Mouse (Mus musculus): ENCODE results near the gene Nfia.

Gene Nfia

GRCm38 (mm10) chr4:97879696-97880095 lies 107.2 kb downstream of the Nfia start:
- no peak for DNase-seq

GRCm38 (mm10) chr4:97880120-97881055 lies 107.9 kb downstream of the Nfia start:
- no peak for DNase-seq

GRCm38 (mm10) chr4:97885574-97885973 lies 113.0 kb downstream of the Nfia start:
- no peak for DNase-seq

GRCm38 (mm10) chr4:97886220-97886619 lies 113.7 kb downstream of the Nfia start:
- no peak for DNase-seq

DNA sequence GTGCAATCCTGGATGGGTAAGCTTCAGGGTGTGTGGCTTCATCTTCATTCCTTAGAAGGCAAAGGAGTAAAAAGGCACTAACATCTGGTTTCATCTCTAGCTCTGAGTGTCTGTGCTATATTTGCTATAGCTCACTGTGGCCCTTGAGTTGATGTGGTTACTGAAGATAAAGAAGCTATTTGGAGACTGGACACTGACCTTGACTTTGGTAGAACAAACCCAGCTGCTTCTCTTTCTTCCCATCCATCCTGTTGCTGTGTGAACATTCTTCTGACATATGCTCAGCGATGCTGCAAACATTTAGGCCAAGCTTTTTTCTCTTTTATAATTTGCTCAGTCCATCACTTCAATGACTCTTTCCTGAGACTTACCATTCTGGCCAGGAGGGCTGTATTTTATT lies 114.7 kb downstream of the Nfia start:
- DNase-seq = no peak

GRCm38 (mm10) chr4:97891063-97891462 lies 118.5 kb downstream of the Nfia start:
- no peak for DNase-seq

DNA sequence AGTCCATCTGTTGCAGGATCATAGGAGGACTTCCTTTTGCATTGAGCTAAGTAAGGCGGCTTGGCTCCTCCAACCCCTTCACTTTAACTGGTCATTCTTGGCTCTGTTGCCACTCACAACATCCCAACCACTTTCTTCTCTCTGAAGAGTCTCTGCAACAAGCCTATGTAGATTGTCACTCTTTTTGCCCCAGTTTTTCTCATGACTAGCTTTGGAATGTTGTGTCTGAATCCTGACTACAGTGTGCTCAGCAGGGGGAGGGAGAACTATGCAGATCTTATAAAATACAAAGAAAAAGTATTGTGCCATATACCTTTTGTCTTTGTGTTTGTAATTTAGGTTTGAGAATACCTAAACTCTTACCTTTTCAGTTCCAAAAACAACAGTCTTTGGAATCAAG lies 119.1 kb downstream of the Nfia start:
- no peak for DNase-seq

DNA sequence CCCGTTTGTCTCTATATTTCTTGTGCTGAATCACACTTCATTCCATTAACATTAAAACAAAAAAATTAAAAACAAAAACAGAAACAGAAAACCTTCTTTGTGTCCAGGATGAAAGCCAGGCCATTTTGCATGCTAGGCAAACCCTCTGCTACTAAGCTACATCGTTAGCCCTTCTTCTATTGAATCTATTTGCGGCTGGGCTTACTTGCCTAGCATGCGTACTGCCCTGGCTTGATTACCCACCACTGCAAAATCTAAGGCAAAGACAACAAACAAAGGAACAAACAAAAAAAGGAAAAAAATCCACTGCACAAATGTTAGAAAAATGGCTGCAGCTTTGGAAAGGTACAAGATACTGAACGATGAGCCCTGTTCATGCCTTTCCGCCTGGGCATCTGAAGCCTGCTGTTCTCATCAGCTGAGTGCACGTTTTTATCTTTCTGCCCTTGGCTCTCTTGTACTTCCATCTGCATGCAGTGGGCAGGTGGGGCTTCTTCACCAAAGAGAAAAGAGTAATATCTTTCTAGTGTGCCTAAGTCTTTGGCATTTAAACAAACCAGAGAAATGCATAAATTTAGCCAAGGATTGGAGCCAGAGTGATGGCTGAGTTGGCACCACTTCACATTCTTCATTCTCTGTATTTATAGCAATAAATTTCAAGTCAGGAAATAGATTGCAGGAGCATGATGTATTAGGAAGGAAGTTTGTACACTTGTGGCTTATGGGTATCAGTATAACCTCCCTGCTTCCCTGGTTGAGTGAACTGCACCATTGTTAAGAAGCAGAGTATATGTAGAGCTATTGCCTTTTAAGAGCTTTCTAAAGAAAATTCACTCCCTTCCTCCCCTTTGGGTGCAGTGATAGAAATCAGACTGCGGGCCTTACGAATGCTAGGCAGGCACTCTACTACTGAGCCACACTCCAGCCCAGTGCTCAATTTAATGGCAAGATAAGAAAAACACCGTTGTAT lies 121.7 kb downstream of the Nfia start:
- DNase-seq = no peak

GRCm38 (mm10) chr4:97895940-97896339 lies 123.4 kb downstream of the Nfia start:
- no peak for DNase-seq

DNA sequence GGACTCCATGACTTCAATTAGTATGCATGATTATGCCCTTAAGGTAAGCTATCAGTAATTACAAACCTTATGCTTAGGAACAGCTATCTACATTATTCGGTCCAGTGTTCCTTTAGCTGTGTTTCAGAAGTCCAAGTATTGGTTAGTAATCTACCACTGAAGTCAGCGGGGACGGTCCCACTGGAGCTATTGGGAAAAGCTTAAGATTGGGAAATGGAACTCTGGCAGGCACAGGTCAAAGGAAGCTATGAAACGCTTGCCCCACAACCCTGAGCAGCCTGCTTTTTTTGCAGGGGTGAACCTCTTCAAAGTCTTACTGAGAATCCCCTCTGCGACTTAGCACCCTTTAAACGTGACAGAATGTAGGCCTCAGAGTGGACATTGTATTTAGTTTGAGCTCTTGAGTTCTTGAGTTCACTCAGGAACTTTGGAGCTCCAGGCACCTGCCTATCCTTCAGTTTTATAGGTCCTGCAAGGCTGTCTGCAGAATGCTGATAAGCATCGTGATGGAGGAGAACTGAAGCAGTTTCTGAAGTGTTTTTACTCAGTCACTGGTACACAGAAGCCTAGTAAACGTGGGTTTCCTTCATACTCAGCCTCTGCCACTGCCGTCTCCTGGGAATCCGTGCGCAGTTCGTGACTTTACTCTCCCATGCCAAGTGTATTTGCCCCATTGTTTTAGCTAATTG lies 127.9 kb downstream of the Nfia start:
- DNase-seq = no peak

DNA sequence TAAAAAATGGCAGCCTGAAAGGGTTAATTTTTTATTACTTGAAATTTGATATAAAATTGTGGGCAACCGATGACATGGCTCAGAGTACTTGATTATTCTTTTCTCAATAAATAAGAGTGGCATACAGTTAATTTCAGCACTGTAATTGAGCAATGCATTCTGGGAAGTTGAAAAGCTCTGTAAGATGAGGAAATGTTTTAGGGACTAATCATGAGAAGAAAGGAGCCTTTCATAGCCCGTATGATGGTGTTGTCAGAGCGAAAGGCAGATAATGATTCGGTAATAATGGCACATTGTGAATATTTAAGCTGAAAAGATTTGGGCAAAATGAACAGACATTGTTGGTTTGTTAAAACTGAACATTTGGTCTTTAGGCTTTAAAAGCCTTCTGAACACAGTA lies 133.3 kb downstream of the Nfia start:
- no peak for DNase-seq

DNA sequence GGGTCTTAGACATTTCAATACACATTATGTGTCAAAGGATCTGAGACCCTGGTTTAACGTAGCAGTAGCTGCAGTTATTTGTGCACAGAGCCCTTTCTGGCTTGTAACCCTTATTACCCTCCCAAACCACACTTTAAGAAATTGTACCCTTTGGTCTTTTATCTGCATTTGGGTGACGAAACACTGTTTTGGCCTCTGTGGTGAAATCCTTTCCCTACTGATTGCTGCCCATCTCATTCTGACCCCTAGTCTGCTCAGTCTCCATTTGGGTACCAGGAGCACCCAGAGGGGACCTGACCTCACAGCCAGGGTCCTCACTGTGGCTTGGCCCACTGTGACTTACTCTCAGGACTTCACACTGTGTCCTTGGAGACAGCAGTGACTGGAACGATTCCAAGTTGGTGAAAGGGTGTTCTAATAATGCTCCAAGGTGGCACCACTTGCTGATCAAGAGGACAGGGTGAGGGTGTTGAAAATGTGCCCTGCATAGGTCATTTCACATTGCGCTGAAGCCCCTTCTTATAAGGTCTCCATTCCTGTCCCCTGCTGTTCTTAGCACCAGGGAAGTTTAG lies 136.1 kb downstream of the Nfia start:
- DNase-seq = no peak

GRCm38 (mm10) chr4:97910115-97910776 lies 137.7 kb downstream of the Nfia start:
- DNase-seq = no peak

DNA sequence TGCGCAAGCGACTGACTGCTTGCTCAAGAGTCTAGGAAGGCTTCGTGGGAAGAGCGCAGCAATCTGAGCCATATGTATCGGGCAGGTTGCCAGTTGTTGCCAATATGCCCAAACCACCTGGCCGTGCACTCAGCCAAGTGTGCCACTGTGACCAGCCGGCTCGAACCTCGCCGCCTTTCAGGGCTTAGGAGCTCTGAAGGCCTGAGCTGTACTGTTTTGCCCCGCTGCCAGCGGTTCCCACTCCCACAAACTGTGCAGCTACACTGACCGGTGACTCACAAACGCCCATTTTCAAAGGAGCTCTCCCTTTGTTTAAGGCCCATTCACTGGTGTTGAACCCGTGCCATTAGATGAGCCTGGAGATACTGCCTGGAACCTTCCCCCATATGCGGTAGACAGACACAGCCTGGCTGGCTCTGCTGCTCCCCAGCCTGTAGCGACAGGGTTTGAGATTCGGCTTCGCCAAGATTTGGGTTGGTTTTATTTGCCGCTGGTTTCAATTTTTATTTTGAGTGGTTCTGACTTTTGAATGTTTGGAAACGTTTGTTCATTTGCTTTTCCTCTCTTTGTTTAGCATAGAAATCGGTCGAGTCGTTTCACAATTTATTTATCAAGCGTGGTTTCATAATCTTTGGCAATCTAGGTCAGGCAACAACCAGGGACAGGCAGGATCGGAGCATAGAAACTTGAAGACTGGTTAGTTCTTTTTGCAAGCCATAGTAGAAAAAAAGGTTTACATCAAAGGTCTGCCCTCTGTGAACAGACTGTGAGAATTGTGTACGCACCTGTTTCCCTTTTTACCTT lies 138.4 kb downstream of the Nfia start:
- DNase-seq = peak; percentile 46

DNA sequence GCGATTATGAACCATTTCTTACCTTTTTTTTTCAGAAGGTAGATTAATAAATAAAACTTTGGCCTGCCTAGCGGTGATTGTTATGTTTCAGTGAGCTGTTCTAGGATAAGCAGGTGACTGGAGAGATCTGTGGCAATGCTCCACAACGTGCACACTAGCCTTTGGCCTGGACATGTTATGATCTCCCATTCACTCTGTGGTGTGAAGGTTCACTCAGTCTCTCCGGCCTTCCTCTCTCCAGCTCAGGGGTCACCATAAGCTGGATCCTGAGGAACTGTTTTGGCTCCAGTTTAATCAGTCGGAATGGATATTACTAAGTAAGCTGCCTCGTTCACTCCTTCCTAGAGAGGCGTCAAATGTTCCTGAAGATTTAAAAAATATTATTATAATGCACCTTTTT lies 139.2 kb downstream of the Nfia start:
- DNase-seq = no peak

DNA sequence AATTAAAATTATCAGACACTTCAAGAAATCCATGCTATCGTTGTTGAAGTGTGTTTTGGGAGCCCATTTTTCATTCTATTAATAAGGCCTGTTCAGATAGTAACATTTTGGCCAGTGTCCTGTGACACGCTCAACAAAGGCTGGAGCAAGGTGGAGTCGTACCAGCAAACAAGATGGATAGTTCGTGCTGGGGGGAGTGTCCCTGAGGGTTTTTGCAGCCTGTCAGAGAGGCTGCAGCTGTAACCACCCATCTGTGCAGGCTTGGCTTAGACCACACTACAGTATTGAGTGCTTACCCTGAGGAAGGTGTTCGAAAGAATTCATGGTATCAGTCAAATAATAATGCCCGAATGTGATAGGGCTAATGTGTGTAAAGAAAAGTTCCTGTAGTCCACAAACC lies 139.6 kb downstream of the Nfia start:
- DNase-seq = no peak

DNA sequence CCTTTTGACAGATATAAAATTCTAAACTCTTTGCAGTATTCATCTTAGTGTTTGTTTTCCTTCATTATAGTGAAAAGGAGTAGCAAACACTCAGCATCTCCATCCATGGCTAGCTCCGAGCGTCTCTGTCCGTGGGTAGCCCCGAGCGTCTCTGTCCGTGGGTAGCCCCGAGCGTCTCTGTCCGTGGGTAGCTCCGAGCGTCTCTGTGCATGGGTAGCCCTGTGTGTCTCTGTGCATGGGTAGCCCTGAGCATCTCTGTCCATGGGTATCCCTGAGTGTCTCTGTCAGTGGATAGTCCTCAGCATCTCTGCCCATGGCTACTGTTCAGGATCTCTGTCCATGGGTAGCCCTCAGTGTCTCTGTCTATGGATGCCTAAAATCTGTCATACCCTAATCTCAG lies 140.0 kb downstream of the Nfia start:
- DNase-seq = no peak

DNA sequence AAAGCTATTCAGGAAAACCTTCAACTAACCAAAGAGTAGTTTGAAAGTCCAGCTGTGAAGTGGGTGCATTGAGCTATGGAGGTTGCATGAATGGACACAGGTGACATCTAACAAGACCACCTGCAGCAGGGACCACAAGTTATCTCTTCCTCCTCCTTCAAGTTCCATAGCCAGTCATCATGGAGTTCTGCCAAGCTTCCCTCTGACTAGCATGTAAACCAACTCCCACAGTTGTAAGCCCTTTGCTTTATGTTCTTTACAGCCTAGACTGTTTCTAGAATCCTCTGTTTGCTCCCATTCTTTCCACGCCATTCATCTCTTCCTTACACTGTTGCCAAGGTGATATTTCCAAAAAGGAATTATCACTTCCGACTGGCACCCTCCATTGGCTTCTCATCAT lies 141.8 kb downstream of the Nfia start:
- no peak for DNase-seq

- no peak for DNase-seq
Observed at GRCm38 (mm10) chr4:97914761-97915160, 142.2 kb downstream of the Nfia start.

GRCm38 (mm10) chr4:97917568-97917967 lies 145.0 kb downstream of the Nfia start:
- DNase-seq = no peak

- no peak for DNase-seq
Observed at GRCm38 (mm10) chr4:97918675-97919074, 146.1 kb downstream of the Nfia start.
